Mouse (Mus musculus): ENCODE measurements around the gene Rbm7.

DNA sequence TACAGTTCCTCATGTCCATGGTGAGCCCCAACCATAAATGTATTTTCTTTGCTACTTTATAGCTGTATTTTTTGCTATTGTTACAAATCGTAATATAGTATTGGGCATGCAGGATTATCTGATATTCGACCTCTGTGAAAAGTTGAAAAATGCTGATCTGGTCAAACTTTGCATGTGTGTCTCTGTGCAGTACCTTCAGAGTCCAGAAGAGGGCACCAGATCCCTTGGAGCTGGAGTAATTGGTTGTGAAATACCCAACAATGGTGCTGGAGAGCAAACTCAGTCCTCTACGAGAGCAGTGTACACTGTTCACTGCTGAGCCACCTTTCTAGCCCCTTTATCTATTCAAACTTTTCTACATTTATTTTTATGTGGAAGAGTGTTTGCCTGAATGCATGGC is 28.3 kb downstream of the Rbm7 start:
- TF ChIP-seq CHD2 (IDR thresholded peaks at IDR 0.05; ENCODE audit: low read length) (no peak), MAX (IDR thresholded peaks at IDR 0.05; ENCODE audit: low read length) (no peak), CTCF (conservative IDR thresholded peaks at IDR 0.05 in 1 of 2, IDR thresholded peaks at IDR 0.05 in 1 of 2; ENCODE audit: low read depth in 2 of 2, low read length in 2 of 2) (peak; percentile 86 to 92), POLR2A (IDR thresholded peaks at IDR 0.05; ENCODE audit: low read depth, low read length) (no peak), SMC3 (IDR thresholded peaks at IDR 0.05; ENCODE audit: low read depth, low read length) (peak; percentile 77), IRF4 (IDR thresholded peaks at IDR 0.05; ENCODE audit: low read depth, low read length) (no peak), BHLHE40 (IDR thresholded peaks at IDR 0.05; ENCODE audit: low read depth, low read length) (no peak), MXI1 (IDR thresholded peaks at IDR 0.05; ENCODE audit: low read depth, low read length) (no peak), ZMIZ1 (IDR thresholded peaks at IDR 0.05; ENCODE audit: low read depth, low read length) (no peak), POLR2AphosphoS2 (IDR thresholded peaks at IDR 0.05; ENCODE audit: low read depth, low read length) (no peak), E2F4 (IDR thresholded peaks at IDR 0.05; ENCODE audit: insufficient replicate concordance, low read depth, low read length) (no peak), CHD1 (IDR thresholded peaks at IDR 0.05; ENCODE audit: low read depth, low read length) (no peak), MAFK (IDR thresholded peaks at IDR 0.05; ENCODE audit: insufficient replicate concordance, low read length) (peak; percentile 99), EP300 (IDR thresholded peaks at IDR 0.05; ENCODE audit: low read length) (no peak)

Measured in CH12.LX (cell line).